Mouse (Mus musculus) forebrain, postnatal 0 days (tissue): ENCODE results near the gene Rrp1. TPM values are rescaled to one million over a fixed set of nuclear protein-coding genes. Genes with fewer than 3 reads are reported as not detected.
"Not testable (repeated sequence)": the region's sequence is repeated elsewhere in the genome, so short reads cannot be mapped to it uniquely, and the experiment has no call there.

Source experiments
- ATAC-seq: fragments of 200-750 bp; cut with Nextera tagmentation; 2 replicates; pipeline ENCODE4 v1.8.0; 2017; ENCODE audit warnings: mild to moderate bottlenecking, moderate library complexity
- DNase-seq: peaks from one replicate; pipeline ENCODE4 v3.0.0-alpha.2; 2015
- H3K27ac ChIP-seq: fragments of 300-500 bp; sonication (generic); 2 replicates; pipeline ENCODE4 v1.5.1; 2014; ENCODE audit warnings: low read depth, mild to moderate bottlenecking, antibody characterized with exemption, low read length, moderate library complexity, mixed read lengths
- H3K27me3 ChIP-seq: fragments of 300-500 bp; sonication (generic); 2 replicates; pipeline ENCODE4 v1.6.1; 2014; ENCODE audit warnings: mild to moderate bottlenecking, low read length, mixed read lengths; ENCODE audit not compliant: insufficient read depth
- H3K36me3 ChIP-seq: fragments of 300-500 bp; sonication (generic); 2 replicates; pipeline ENCODE4 v1.6.1; 2014; ENCODE audit warnings: mild to moderate bottlenecking, moderate library complexity; ENCODE audit not compliant: insufficient read depth
- H3K4me1 ChIP-seq: fragments of 300-500 bp; sonication (generic); 2 replicates; pipeline ENCODE4 v1.6.1; 2014; ENCODE audit warnings: antibody characterized with exemption; ENCODE audit not compliant: insufficient read depth
- H3K4me2 ChIP-seq: fragments of 300-500 bp; sonication (generic); 2 replicates; pipeline ENCODE4 v1.6.1; 2014; ENCODE audit warnings: low read depth, mild to moderate bottlenecking, moderate library complexity
- H3K4me3 ChIP-seq: fragments of 300-500 bp; sonication (generic); 2 replicates; pipeline ENCODE4 v1.5.1; 2014; ENCODE audit warnings: low read depth, low read length, mixed read lengths
- H3K9ac ChIP-seq: fragments of 300-500 bp; sonication (generic); 2 replicates; pipeline ENCODE4 v1.6.1; 2014; ENCODE audit warnings: mild to moderate bottlenecking
- H3K9me3 ChIP-seq: fragments of 300-500 bp; sonication (generic); 2 replicates; pipeline ENCODE4 v1.6.1; 2016; ENCODE audit warnings: low read length
- CTCF ChIP-seq: sonication (generic); IDR thresholded peaks from 2 replicates; pipeline ENCODE4 v1.5.1; 2016; ENCODE audit warnings: antibody characterized with exemption, control low read depth, low read depth
- WGBS: fragments of 180-500 bp; shearing (Covaris S2); extraction: QIAGEN DNeasy Blood & Tissue Kit; methylation state at CpG from one replicate; pipeline ENCODE4 v1.1.7; 2014; 5-methylcytosine and 5-hydroxymethylcytosine counted together
- polyA plus RNA-seq: library from polyadenylated mRNA; unstranded; fragments of >200 nt; fragmentation: Nextera tagmentation; extraction: Ambion mirVana; gene quantifications from 2 replicates; pipeline ENCODE4 v1.2.1, GENCODE M21; 2015
- total RNA-seq: library from RNA; depleted of rRNA; stranded (reverse); fragments of >200 nt; gene quantifications from 2 replicates; pipeline ENCODE4 v1.2.3, GENCODE M21; 2014

Rrp1 gene
- total and polyA plus RNA-seq, 2 experiments from 2014 or later: 256 to 455 TPM

- WGBS: 2% methylated on average over 40 of the region's 40 CpGs
Observed at GRCm38 (mm10) chr10:78425181-78426041, 12.6 kb upstream of the Rrp1 start, which contains the start of gene Cstb. Gene Cstb, plus strand, starts transcription at chr10:78425669.

GRCm38 (mm10) chr10:78422614-78423013 lies 9.8 kb upstream of the Rrp1 start:
- Histone ChIP-seq H3K4me2 (no peak overlapping the region), H3K36me3 (peaks cover 2% of the 10 kb centered on the region; the same call in 1 of the 2 replicates), H3K4me3 (no peak overlapping the region), H3K27me3 (no peaks in the 10 kb centered on the region), H3K27ac (no peak overlapping the region), H3K4me1 (peaks cover 8% of the 10 kb centered on the region; the same call in 1 of the 2 replicates), H3K9ac (no peak overlapping the region), H3K9me3 (no peaks in the 10 kb centered on the region)
- no peak for DNase-seq
- WGBS: 87% methylated on average over 3 of the region's 3 CpGs
- ATAC-seq: no peak
- TF ChIP-seq CTCF: no peak

More at GRCm38 (mm10) chr10:78425181-78426041, 12.6 kb upstream of the Rrp1 start, which contains the start of gene Cstb:
- H3K4me1 ChIP-seq: peaks cover 8% of the 10 kb centered on the region; the same call in 1 of the 2 replicates
- H3K4me3 ChIP-seq: peak within 1 kb of the TSS; percentile 81
- peak within 1 kb of the TSS; percentile 76 for H3K27ac ChIP-seq
- H3K9me3 ChIP-seq: no peaks in the 10 kb centered on the region
- no peak for TF ChIP-seq CTCF
- peak within 1 kb of the TSS; percentile 78 for H3K4me2 ChIP-seq
- ATAC-seq (peak; percentile 96), DNase-seq (peak; percentile 88)
- no peaks in the 10 kb centered on the region for H3K27me3 ChIP-seq
- peaks cover 15% of the 10 kb centered on the region for H3K36me3 ChIP-seq
- peak within 1 kb of the TSS; percentile 97 for H3K9ac ChIP-seq

GRCm38 (mm10) chr10:78420929-78421328 lies 8.1 kb upstream of the Rrp1 start:
- no peak for TF ChIP-seq CTCF
- Histone ChIP-seq H3K9me3 (no peaks in the 10 kb centered on the region), H3K4me3 (no peak overlapping the region), H3K36me3 (no peaks in the 10 kb centered on the region), H3K27ac (no peak overlapping the region), H3K4me2 (no peak overlapping the region), H3K9ac (no peak overlapping the region), H3K27me3 (no peaks in the 10 kb centered on the region), H3K4me1 (no peaks in the 10 kb centered on the region)
- WGBS: 86% methylated on average over 2 of the region's 2 CpGs
- DNase-seq: no peak
- no peak for ATAC-seq

- 83% methylated on average over 2 of the region's 2 CpGs for WGBS
- Histone ChIP-seq H3K36me3 (no peaks in the 10 kb centered on the region), H3K27me3 (no peaks in the 10 kb centered on the region), H3K9ac (no peak overlapping the region), H3K9me3 (no peaks in the 10 kb centered on the region), H3K4me1 (no peaks in the 10 kb centered on the region), H3K27ac (no peak overlapping the region), H3K4me3 (no peak overlapping the region), H3K4me2 (no peak overlapping the region)
- no peak for TF ChIP-seq CTCF
- no peak for ATAC-seq
- no peak for DNase-seq
Observed at GRCm38 (mm10) chr10:78418791-78419190, 5.9 kb upstream of the Rrp1 start.

- no peak for TF ChIP-seq CTCF
Observed at GRCm38 (mm10) chr10:78417888-78418287, 5.0 kb upstream of the Rrp1 start.

GRCm38 (mm10) chr10:78414936-78415335 lies 2.1 kb upstream of the Rrp1 start:
- not testable (repeated sequence) for H3K36me3 ChIP-seq, H3K27ac ChIP-seq, H3K4me2 ChIP-seq, H3K4me3 ChIP-seq, H3K4me1 ChIP-seq, ATAC-seq, H3K27me3 ChIP-seq, DNase-seq, H3K9me3 ChIP-seq, H3K9ac ChIP-seq
- WGBS: 95% methylated on average over 3 of the region's 4 CpGs

More at GRCm38 (mm10) chr10:78417888-78418287, 5.0 kb upstream of the Rrp1 start:
- no peak overlapping the region for H3K9ac ChIP-seq
- DNase-seq (no peak), ATAC-seq (no peak)
- no peaks in the 10 kb centered on the region for H3K9me3 ChIP-seq
- H3K4me2 ChIP-seq: no peak overlapping the region
- WGBS: 59% methylated on average over 5 of the region's 5 CpGs
- H3K4me1 ChIP-seq: no peaks in the 10 kb centered on the region
- H3K27ac ChIP-seq: no peak overlapping the region
- no peak overlapping the region for H3K4me3 ChIP-seq
- H3K36me3 ChIP-seq: no peaks in the 10 kb centered on the region
- H3K27me3 ChIP-seq: no peaks in the 10 kb centered on the region

- Histone ChIP-seq H3K27ac (peak overlapping the region; percentile 68; the same call in 1 of the 2 replicates), H3K27me3 (no peaks in the 10 kb centered on the region), H3K9me3 (no peaks in the 10 kb centered on the region), H3K36me3 (peaks cover 25% of the 10 kb centered on the region), H3K4me3 (peak overlapping the region; percentile 92), H3K9ac (peak overlapping the region; percentile 92), H3K4me2 (peak overlapping the region; percentile 72), H3K4me1 (peaks cover 7% of the 10 kb centered on the region; the same call in 1 of the 2 replicates)
- DNase-seq (no peak), ATAC-seq (peak; percentile 54)
- WGBS: 41% methylated on average over 7 of the region's 7 CpGs
- no peak for TF ChIP-seq CTCF
Observed at GRCm38 (mm10) chr10:78413152-78413520, 293 bp upstream of the Rrp1 start.
